Mouse (Mus musculus): ENCODE measurements around the gene Setd2. TPM values are rescaled to one million over a fixed set of nuclear protein-coding genes. Genes with fewer than 3 reads are reported as not detected.

Setd2 gene
- polyA plus RNA-seq, 1 experiment from 2014 or later: 16.8 TPM

- Histone ChIP-seq H3K27ac (ENCODE audit: low read length) (no peak overlapping the region), H3K27me3 (replicated peaks; ENCODE audit: control insufficient read depth, insufficient read depth, low read length) (no peaks in the 10 kb centered on the region), H3K9me3 (ENCODE audit: control insufficient read depth, low read length) (no peaks in the 10 kb centered on the region), H3K4me3 (ENCODE audit: low read length) (no peak overlapping the region), H3K4me2 (ENCODE audit: low read depth, low read length) (no peak overlapping the region), H3K9ac (ENCODE audit: low read depth, low read length) (no peak overlapping the region), H3K36me3 (ENCODE audit: control insufficient read depth, insufficient read depth, low read length) (no peaks in the 10 kb centered on the region; the same call in 1 of the 2 replicates), H3K4me1 (ENCODE audit: control insufficient read depth, insufficient read depth, low read length) (no peaks in the 10 kb centered on the region)
- no peak for ATAC-seq
- WGBS: 81% methylated on average over 9 of the region's 9 CpGs
Measured at GRCm38 (mm10) chr9:110645219-110645618, 112.8 kb downstream of the Setd2 start.

GRCm38 (mm10) chr9:110649775-110650174, 117.4 kb downstream of the Setd2 start:
- H3K4me3 ChIP-seq (ENCODE audit: low read length): no peak overlapping the region
- H3K27ac ChIP-seq (ENCODE audit: low read length): no peak overlapping the region
- H3K36me3 ChIP-seq (ENCODE audit: control insufficient read depth, insufficient read depth, low read length): no peaks in the 10 kb centered on the region
- peaks cover 22% of the 10 kb centered on the region for H3K4me1 ChIP-seq (ENCODE audit: control insufficient read depth, insufficient read depth, low read length)
- H3K4me2 ChIP-seq (ENCODE audit: low read depth, low read length): no peak overlapping the region
- 0 out of 2 replicates have a peak, but pooled peaks cover 7% of the 10 kb centered on the region for H3K27me3 ChIP-seq (replicated peaks; ENCODE audit: control insufficient read depth, insufficient read depth, low read length)
- no peaks in the 10 kb centered on the region for H3K9me3 ChIP-seq (ENCODE audit: control insufficient read depth, low read length)
- ATAC-seq: no peak
- no peak overlapping the region for H3K9ac ChIP-seq (ENCODE audit: low read depth, low read length)

DNA sequence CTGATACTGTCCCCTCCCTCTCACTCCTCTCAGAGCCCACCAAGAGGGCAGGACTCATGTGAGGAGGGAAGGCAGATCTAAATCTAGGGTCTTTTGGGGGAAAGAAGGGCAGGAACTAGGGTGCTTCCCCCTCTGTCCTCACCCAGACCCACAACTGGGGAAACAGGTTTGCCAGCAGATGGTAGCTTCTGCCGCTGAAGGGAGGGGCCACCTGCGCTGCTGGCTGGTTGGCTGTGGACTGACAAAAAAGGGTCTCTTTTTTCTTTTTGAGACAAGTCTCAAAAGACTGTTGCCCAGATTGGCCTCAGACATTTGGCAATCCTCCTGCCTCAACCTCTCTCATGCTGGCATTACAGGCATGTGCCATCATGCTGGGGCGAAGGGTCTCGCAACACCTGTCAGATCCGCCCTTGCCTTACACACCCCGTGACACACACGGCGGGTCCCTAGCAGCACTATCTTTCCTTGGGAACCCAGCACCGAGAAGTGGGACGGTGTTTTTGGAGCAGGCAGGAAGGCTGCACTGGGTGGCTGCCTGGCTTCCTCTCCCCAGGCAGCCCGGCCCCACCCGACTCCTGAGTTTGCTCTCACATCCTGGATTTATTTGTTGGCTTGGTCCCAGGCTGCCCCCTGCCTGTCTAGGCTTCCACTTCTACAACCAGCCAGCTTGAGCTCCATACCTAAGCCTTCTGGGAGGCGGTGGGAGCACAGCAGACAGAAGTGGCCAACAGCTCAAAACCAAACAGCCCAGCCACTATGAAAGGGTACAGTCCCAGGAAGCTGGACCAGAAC, 119.7 kb downstream of the Setd2 start:
- Histone ChIP-seq H3K4me2 (ENCODE audit: low read depth, low read length) (peak overlapping the region; percentile 95), H3K9me3 (ENCODE audit: control insufficient read depth, low read length) (no peaks in the 10 kb centered on the region), H3K4me1 (ENCODE audit: control insufficient read depth, insufficient read depth, low read length) (peaks cover 31% of the 10 kb centered on the region), H3K9ac (ENCODE audit: low read depth, low read length) (peak overlapping the region; percentile 80), H3K36me3 (ENCODE audit: control insufficient read depth, insufficient read depth, low read length) (no peaks in the 10 kb centered on the region), H3K27ac (ENCODE audit: low read length) (peak overlapping the region; percentile 77), H3K27me3 (replicated peaks; ENCODE audit: control insufficient read depth, insufficient read depth, low read length) (0 out of 2 replicates have a peak, but pooled peaks cover 7% of the 10 kb centered on the region), H3K4me3 (ENCODE audit: low read length) (peak overlapping the region; percentile 77)
- WGBS: 27% methylated on average over 13 of the region's 13 CpGs
- ATAC-seq: peak; percentile 5; the same call in 1 of the 2 replicates

DNA sequence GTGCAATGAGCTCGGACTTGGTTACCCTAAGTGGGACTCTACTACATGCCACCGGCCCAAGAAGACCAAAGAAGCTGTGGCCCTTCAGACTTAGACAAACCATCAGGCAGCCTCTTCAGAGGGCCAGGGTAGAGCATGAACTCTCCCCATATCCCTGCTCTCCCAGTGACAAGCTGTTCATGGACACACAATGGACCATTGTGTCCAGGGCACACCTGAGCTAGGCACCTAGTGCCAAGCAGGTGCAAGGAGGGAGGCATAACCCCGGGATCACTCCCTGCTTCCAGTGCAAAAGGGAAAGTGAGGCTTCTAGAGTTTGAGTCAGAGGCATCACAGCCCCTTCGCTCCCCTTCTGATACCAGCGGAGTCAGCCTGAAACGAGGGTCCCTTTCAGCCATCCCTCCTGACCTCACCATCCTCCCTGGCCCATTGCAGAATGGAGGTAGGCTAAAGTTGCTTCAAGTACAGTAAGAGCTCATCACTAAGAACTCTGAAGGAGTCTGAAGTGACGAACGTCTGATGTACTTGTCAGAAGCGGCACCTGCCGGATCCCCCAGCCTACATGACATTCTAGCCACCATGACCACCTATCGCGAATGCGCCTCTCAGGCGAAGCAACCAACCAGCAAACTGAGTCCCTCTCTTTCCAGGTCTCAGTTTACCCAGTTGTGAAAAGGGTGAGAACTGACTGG, 120.7 kb downstream of the Setd2 start:
- Histone ChIP-seq H3K4me2 (ENCODE audit: low read depth, low read length) (peak overlapping the region; percentile 95), H3K36me3 (ENCODE audit: control insufficient read depth, insufficient read depth, low read length) (no peaks in the 10 kb centered on the region), H3K9me3 (ENCODE audit: control insufficient read depth, low read length) (no peaks in the 10 kb centered on the region), H3K9ac (ENCODE audit: low read depth, low read length) (peak overlapping the region; percentile 80), H3K27me3 (replicated peaks; ENCODE audit: control insufficient read depth, insufficient read depth, low read length) (0 out of 2 replicates have a peak, but pooled peaks cover 7% of the 10 kb centered on the region), H3K4me1 (ENCODE audit: control insufficient read depth, insufficient read depth, low read length) (peaks cover 34% of the 10 kb centered on the region), H3K27ac (ENCODE audit: low read length) (peak overlapping the region; percentile 77), H3K4me3 (ENCODE audit: low read length) (peak overlapping the region; percentile 77)
- WGBS: 16% methylated on average over 14 of the region's 14 CpGs
- ATAC-seq: no peak

GRCm38 (mm10) chr9:110653655-110654461, 121.5 kb downstream of the Setd2 start, which contains the start of gene Nbeal2:
Gene Nbeal2, minus strand, starts transcription at chr9:110654161.
- Histone ChIP-seq H3K36me3 (ENCODE audit: control insufficient read depth, insufficient read depth, low read length) (no peaks in the 10 kb centered on the region), H3K27me3 (replicated peaks; ENCODE audit: control insufficient read depth, insufficient read depth, low read length) (0 out of 2 replicates have a peak, but pooled peaks cover 7% of the 10 kb centered on the region), H3K9me3 (ENCODE audit: control insufficient read depth, low read length) (no peaks in the 10 kb centered on the region), H3K27ac (ENCODE audit: low read length) (peak within 1 kb of the TSS; percentile 77), H3K9ac (ENCODE audit: low read depth, low read length) (peak within 1 kb of the TSS; percentile 80), H3K4me3 (ENCODE audit: low read length) (peak within 1 kb of the TSS; percentile 77), H3K4me1 (ENCODE audit: control insufficient read depth, insufficient read depth, low read length) (peaks cover 37% of the 10 kb centered on the region), H3K4me2 (ENCODE audit: low read depth, low read length) (peak within 1 kb of the TSS; percentile 95)
- under 1% methylated on average over 73 of the region's 75 CpGs for WGBS
- ATAC-seq: peak; percentile 88

DNA sequence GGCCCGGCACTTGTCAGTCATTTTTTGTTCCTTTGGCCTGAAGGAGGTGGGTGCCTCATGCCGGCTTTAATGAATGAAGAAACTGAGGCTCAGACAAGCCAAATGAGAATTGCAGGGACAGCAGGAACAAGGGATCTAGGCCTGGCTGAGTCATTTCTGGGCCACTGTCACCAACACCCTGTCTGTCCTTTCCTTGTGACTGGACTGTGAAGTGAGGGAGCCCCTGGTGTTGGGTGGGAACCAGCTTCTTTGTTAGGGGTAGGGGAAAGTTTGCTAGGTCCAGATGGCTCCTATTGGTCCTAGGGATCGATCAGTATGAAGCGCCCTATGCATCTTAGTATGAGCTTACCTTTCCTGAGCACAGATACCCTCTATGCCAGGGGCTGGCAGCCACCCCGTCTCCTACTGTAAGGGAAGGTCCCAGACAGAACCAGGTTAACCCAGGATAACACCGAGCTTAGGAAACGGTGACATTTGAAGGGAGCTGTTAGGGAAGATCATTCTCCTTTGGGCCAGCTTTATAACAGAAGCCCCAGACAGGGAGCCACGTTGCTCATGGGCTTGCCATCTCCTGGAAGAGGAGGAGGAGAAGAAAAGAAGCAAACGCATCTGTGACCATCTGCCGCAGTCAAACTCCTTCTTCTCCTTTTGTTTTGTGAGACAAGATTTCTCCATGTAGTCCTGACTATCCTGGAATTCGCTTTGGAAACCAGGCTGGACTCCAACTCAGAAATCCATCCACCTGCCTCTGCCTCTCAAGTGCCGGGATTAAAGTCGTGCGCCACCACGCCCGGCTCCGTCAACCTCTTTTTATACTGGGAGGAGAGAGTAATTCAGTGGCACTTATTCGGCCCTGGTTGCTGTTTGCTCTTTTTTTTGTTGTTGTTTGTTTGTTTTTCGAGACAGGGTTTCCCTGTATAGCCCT, 122.6 kb downstream of the Setd2 start:
- H3K27ac ChIP-seq (ENCODE audit: low read length): peak overlapping the region; percentile 60
- H3K9me3 ChIP-seq (ENCODE audit: control insufficient read depth, low read length): no peaks in the 10 kb centered on the region
- 0 out of 2 replicates have a peak, but pooled peaks cover 7% of the 10 kb centered on the region for H3K27me3 ChIP-seq (replicated peaks; ENCODE audit: control insufficient read depth, insufficient read depth, low read length)
- 80% methylated on average over 19 of the region's 19 CpGs for WGBS
- H3K4me2 ChIP-seq (ENCODE audit: low read depth, low read length): peak overlapping the region; percentile 95
- H3K9ac ChIP-seq (ENCODE audit: low read depth, low read length): peak overlapping the region; percentile 80
- peaks cover 37% of the 10 kb centered on the region for H3K4me1 ChIP-seq (ENCODE audit: control insufficient read depth, insufficient read depth, low read length)
- no peaks in the 10 kb centered on the region for H3K36me3 ChIP-seq (ENCODE audit: control insufficient read depth, insufficient read depth, low read length)
- H3K4me3 ChIP-seq (ENCODE audit: low read length): peak overlapping the region; percentile 77
- ATAC-seq: no peak

- Histone ChIP-seq H3K27ac (ENCODE audit: low read length) (peak overlapping the region; percentile 72), H3K9ac (ENCODE audit: low read depth, low read length) (peak overlapping the region; percentile 60), H3K4me3 (ENCODE audit: low read length) (peak overlapping the region; percentile 75)
Measured at GRCm38 (mm10) chr9:110655651-110656007, 123.2 kb downstream of the Setd2 start.

More at GRCm38 (mm10) chr9:110655651-110656007, 123.2 kb downstream of the Setd2 start:
- ATAC-seq: no peak
- Histone ChIP-seq H3K4me1 (ENCODE audit: control insufficient read depth, insufficient read depth, low read length) (peaks cover 37% of the 10 kb centered on the region), H3K9me3 (ENCODE audit: control insufficient read depth, low read length) (no peaks in the 10 kb centered on the region), H3K27me3 (replicated peaks; ENCODE audit: control insufficient read depth, insufficient read depth, low read length) (0 out of 2 replicates have a peak, but pooled peaks cover 7% of the 10 kb centered on the region), H3K4me2 (ENCODE audit: low read depth, low read length) (peak overlapping the region; percentile 70), H3K36me3 (ENCODE audit: control insufficient read depth, insufficient read depth, low read length) (no peaks in the 10 kb centered on the region)
- 75% methylated on average over 10 of the region's 10 CpGs for WGBS
